In the genomic region with DNA sequence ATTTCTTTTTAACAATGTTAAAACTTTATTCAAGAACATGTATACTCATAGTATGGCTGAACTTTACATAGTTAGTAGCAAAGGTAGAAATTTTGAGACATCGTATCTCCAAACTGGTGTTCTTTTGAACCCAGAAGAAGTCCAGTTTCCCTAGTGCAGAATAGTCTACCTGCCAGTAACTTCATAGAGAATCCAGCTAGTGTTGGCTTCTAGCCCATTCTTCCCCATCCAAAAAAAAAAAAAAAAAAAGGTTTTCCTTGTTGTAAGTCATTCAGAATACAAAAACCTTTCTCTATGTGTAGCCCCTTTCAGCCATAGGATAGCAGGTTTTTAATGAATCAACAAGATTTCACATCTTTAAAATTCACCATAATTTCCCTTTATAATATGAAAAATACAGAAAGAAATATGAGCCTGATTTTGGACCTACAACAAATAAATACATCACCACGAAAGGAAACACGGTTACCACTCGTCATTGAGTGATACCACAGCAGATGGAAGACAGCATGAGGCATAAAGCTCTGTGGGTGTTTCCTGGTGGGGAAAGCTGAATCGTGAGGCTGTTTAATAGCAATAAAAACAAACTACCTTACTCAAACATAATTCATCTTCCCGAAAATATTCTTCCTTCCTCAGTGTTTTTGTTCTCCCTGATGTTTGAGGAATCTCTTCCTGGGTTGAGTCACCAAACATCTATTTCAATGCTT, we compare ENCODE assay signal across 34 mouse cellular contexts. TPM values are rescaled to one million over a fixed set of nuclear protein-coding genes. Genes with fewer than 3 reads are reported as not detected.
DNase-seq lines count a peak whose midpoint lies in the region; ATAC-seq and TF ChIP-seq lines count a peak whose summit lies in the region.
"Had no signal": no experiment of that assay in that cellular context is flagged by ENCODE, and none has a peak within 500 bp of the region (broad histone marks: within the 10 kb centered on the region; RNA-seq: fewer than 3 reads in every experiment).

No protein-coding gene starts in this region.

- TF ChIP-seq POLR2A in myocyte (IDR thresholded peaks at IDR 0.05; ENCODE audit: insufficient read length, low read depth) = no peak

- no peaks in the 10 kb centered on the region for H3K36me3 ChIP-seq in myocyte (ENCODE audit: control insufficient read depth, insufficient read depth)
- H3K36me3 ChIP-seq in forebrain, embryonic 13.5 days (ENCODE audit: poor library complexity, severe bottlenecking) = no peaks in the 10 kb centered on the region
- H3K36me3 ChIP-seq: embryonic facial prominence, embryonic 12.5 days; forebrain, embryonic 15.5 days; hindbrain, embryonic 12.5 days; intestine, embryonic 15.5 days; limb, embryonic 12.5 days; liver, embryonic 15.5 days; neural tube, embryonic 13.5 days; stomach, embryonic 15.5 days had no signal

- no peaks in the 10 kb centered on the region for H3K4me1 ChIP-seq in forebrain, embryonic 13.5 days
- H3K4me1 ChIP-seq: embryonic facial prominence, embryonic 12.5 days; forebrain, embryonic 15.5 days; hindbrain, embryonic 12.5 days; intestine, embryonic 15.5 days; limb, embryonic 12.5 days; liver, embryonic 15.5 days; neural tube, embryonic 13.5 days; stomach, embryonic 15.5 days had no signal

- H3K27me3 ChIP-seq in myocyte (ENCODE audit: control insufficient read depth, insufficient read depth, insufficient read length) = no peaks in the 10 kb centered on the region
- no peaks in the 10 kb centered on the region for H3K27me3 ChIP-seq in forebrain, embryonic 13.5 days
- H3K27me3 ChIP-seq: embryonic facial prominence, embryonic 12.5 days; forebrain, embryonic 15.5 days; hindbrain, embryonic 12.5 days; intestine, embryonic 15.5 days; limb, embryonic 12.5 days; liver, embryonic 15.5 days; neural tube, embryonic 13.5 days; Patski; stomach, embryonic 15.5 days had no signal

- peak overlapping the region; percentile 49 for H3K4me2 ChIP-seq in myocyte (ENCODE audit: low read depth)
- no peak overlapping the region for H3K4me2 ChIP-seq in forebrain, embryonic 13.5 days
- H3K4me2 ChIP-seq: embryonic facial prominence, embryonic 12.5 days; forebrain, embryonic 15.5 days; heart, embryonic 11.5 days; hindbrain, embryonic 12.5 days; intestine, embryonic 15.5 days; limb, embryonic 12.5 days; liver, embryonic 15.5 days; lung, embryonic 14.5 days; midbrain, embryonic 11.5 days; neural tube, embryonic 13.5 days; stomach, embryonic 15.5 days had no signal

- H3K9me3 ChIP-seq in forebrain, embryonic 13.5 days (replicated peaks) = no peaks in the 10 kb centered on the region
- H3K9me3 ChIP-seq: embryonic facial prominence, embryonic 12.5 days; forebrain, embryonic 15.5 days; hindbrain, embryonic 12.5 days; intestine, embryonic 15.5 days; limb, embryonic 12.5 days; liver, embryonic 15.5 days; neural tube, embryonic 13.5 days; stomach, embryonic 15.5 days had no signal

- no peak overlapping the region for H3ac ChIP-seq in myocyte (ENCODE audit: control insufficient read depth, insufficient read length)

- H3K27ac ChIP-seq in forebrain, embryonic 13.5 days = no peak overlapping the region
- H3K27ac ChIP-seq: embryonic facial prominence, embryonic 12.5 days; forebrain, embryonic 15.5 days; gastrocnemius, adult 2 months; hindbrain, embryonic 12.5 days; hindbrain, postnatal 0 days; intestine, embryonic 15.5 days; left cerebral cortex, adult 2 months; limb, embryonic 12.5 days; liver, embryonic 15.5 days; neural tube, embryonic 13.5 days; stomach, embryonic 15.5 days had no signal

- H3K9ac ChIP-seq in forebrain, embryonic 13.5 days = no peak overlapping the region
- H3K9ac ChIP-seq: embryonic facial prominence, embryonic 12.5 days; forebrain, embryonic 15.5 days; hindbrain, embryonic 12.5 days; intestine, embryonic 15.5 days; limb, embryonic 12.5 days; liver, embryonic 15.5 days; lung, embryonic 14.5 days; neural tube, embryonic 13.5 days; stomach, embryonic 15.5 days had no signal

- WGBS in forebrain, embryonic 13.5 days = 91% methylated on average over 6 of the region's 6 CpGs

- DNase-seq in cerebellum, postnatal 4 days (ENCODE audit: low spot score in 2 of 2) = no peak
- DNase-seq in cerebellum, adult 11-12 months = peak; percentile 25
- DNase-seq in cerebellum, adult 9-11 months = peak; percentile 28
- no peak for DNase-seq in adrenal gland, postnatal 36 days
- no peak for DNase-seq in frontal cortex, adult 2 months (ENCODE audit: extremely low spot score in 1 of 2, low spot score in 1 of 2)
- DNase-seq: adrenal gland, postnatal 10 days; gastrocnemius, adult 2 months; gastrocnemius, postnatal 36 days; heart, adult 18-20 months; heart, postnatal 36 days; kidney, adult 8-10 months; kidney, postnatal 14 days; lung, embryonic 14.5 days; lung, postnatal 14 days; right cerebral cortex, postnatal 14 days; thymus, postnatal 14 days had no signal

- no peak overlapping the region for H3K4me3 ChIP-seq in myocyte
- no peak overlapping the region for H3K4me3 ChIP-seq in forebrain, embryonic 13.5 days
- H3K4me3 ChIP-seq: embryonic facial prominence, embryonic 12.5 days; forebrain, embryonic 15.5 days; gastrocnemius, adult 2 months; hindbrain, embryonic 12.5 days; intestine, embryonic 15.5 days; left cerebral cortex, adult 2 months; limb, embryonic 12.5 days; liver, embryonic 15.5 days; neural tube, embryonic 13.5 days; stomach, embryonic 15.5 days had no signal

- no peaks in the 10 kb centered on the region for H3K79me2 ChIP-seq in myocyte (ENCODE audit: control insufficient read depth, insufficient read depth)

- ATAC-seq in cerebellum, adult (ENCODE audit: insufficient number of reproducible peaks, low FRiP score, low TSS enrichment) = peak; percentile 84
- ATAC-seq in forebrain, embryonic 13.5 days = no peak
- ATAC-seq: forebrain, embryonic 15.5 days; hindbrain, postnatal 0 days; intestine, embryonic 15.5 days; Patski had no signal

TF ChIP-seq in myocyte, 11 proteins besides CTCF, POLR2A, EP300 and RAD21:
- TF ChIP-seq MYOG (IDR thresholded peaks at IDR 0.05; ENCODE audit: control insufficient read depth in 1 of 3, insufficient read depth in 1 of 3, insufficient read length in 2 of 3, low read depth in 2 of 3) (no peak), REST (IDR thresholded peaks at IDR 0.05; ENCODE audit: insufficient read depth, insufficient read length) (no peak), POLR2AphosphoS2 (IDR thresholded peaks at IDR 0.05; ENCODE audit: insufficient read length, low read depth) (no peak), SRF (IDR thresholded peaks at IDR 0.05; ENCODE audit: control insufficient read depth, insufficient read length, low read depth) (no peak), TCF3 (IDR thresholded peaks at IDR 0.05; ENCODE audit: insufficient read length, low read depth) (no peak)

RNA-seq across cellular contexts. Expression of a gene that starts 45.9 kb away (rescaled TPM):
- 0.12 TPM for polyA plus RNA-seq in myocyte (2012; fragmentation: generic; extraction: Trizol)
- under 1 TPM; 0.33 to 0.60 TPM for total RNA-seq in adrenal gland, postnatal 36 days (2021)
- 0.42 and 0.53 TPM in 2 replicates for polyA plus RNA-seq in frontal cortex, adult 2 months (2012; rRNA removed)
- 0.89 and 1.4 TPM in 2 replicates for polyA plus RNA-seq in forebrain, embryonic 13.5 days (2015; fragmentation: Nextera tagmentation; extraction: Ambion mirVana)
- total RNA-seq: megakaryocyte progenitor cell, adult 5-6 weeks; MEL had no signal

Comparison
In these comparisons a context has a peak if more than half of its experiments do, and no peak if none do; other contexts are left out.
1. DNase-seq: peak in cerebellum, adult 11-12 months (single experiment) and cerebellum, adult 9-11 months (single experiment); none in cerebellum, postnatal 4 days (0 of 2), adrenal gland, postnatal 36 days (0 of 2) and frontal cortex, adult 2 months (0 of 2).